Mouse (Mus musculus) liver (tissue): Measurements from ENCODE around the gene Soga1.

Experiments
- DNase-seq: peaks from one replicate; pipeline ENCODE4 v3.0.0-alpha.2; 2020; ENCODE audit warnings: mixed read lengths

Soga1 gene

GRCm38 (mm10) chr2:157078059-157078792 is 828 bp downstream of the Soga1 start:
- DNase-seq, result no peak

- DNase-seq, result peak; percentile 58
Observed at GRCm38 (mm10) chr2:157077641-157078058, 1.4 kb downstream of the Soga1 start.

- DNase-seq, result no peak
Observed at GRCm38 (mm10) chr2:157077160-157077559, 1.9 kb downstream of the Soga1 start.

GRCm38 (mm10) chr2:157076585-157076984 is 2.5 kb downstream of the Soga1 start:
- no peak for DNase-seq

GRCm38 (mm10) chr2:157075685-157076084 is 3.4 kb downstream of the Soga1 start:
- DNase-seq, result no peak

- no peak for DNase-seq
Observed at GRCm38 (mm10) chr2:157075226-157075625, 3.8 kb downstream of the Soga1 start.

- DNase-seq, result no peak
Observed at GRCm38 (mm10) chr2:157074772-157075171, 4.3 kb downstream of the Soga1 start.

GRCm38 (mm10) chr2:157074186-157074724 is 4.8 kb downstream of the Soga1 start:
- DNase-seq, result no peak

- DNase-seq, result no peak
Observed at GRCm38 (mm10) chr2:157073378-157074052, 5.5 kb downstream of the Soga1 start.

- DNase-seq, result no peak
Observed at GRCm38 (mm10) chr2:157072316-157072990, 6.6 kb downstream of the Soga1 start.

- DNase-seq, result peak; percentile 65
Observed at GRCm38 (mm10) chr2:157071556-157071955, 7.5 kb downstream of the Soga1 start.

- no peak for DNase-seq
Observed at GRCm38 (mm10) chr2:157070365-157070764, 8.7 kb downstream of the Soga1 start.

- DNase-seq, result no peak
Observed at GRCm38 (mm10) chr2:157069755-157070315, 9.2 kb downstream of the Soga1 start.

GRCm38 (mm10) chr2:157069355-157069735 is 9.7 kb downstream of the Soga1 start:
- DNase-seq, result no peak

GRCm38 (mm10) chr2:157068701-157069354 is 10.2 kb downstream of the Soga1 start:
- no peak for DNase-seq

- DNase-seq, result no peak
Observed at GRCm38 (mm10) chr2:157066731-157067430, 12.2 kb downstream of the Soga1 start.

GRCm38 (mm10) chr2:157065879-157066226 is 13.2 kb downstream of the Soga1 start:
- no peak for DNase-seq

- no peak for DNase-seq
Observed at GRCm38 (mm10) chr2:157064978-157065878, 13.8 kb downstream of the Soga1 start.

GRCm38 (mm10) chr2:157064136-157064535 is 14.9 kb downstream of the Soga1 start:
- no peak for DNase-seq

GRCm38 (mm10) chr2:157063241-157063700 is 15.8 kb downstream of the Soga1 start:
- DNase-seq, result no peak
